Mouse (Mus musculus): Measurements from ENCODE around the gene Nog.

- TF ChIP-seq CTCF (IDR thresholded peaks at IDR 0.05; ENCODE audit: extremely low read depth, insufficient read depth, low read length), result no peak
- no peak for TF ChIP-seq POLR2A (IDR thresholded peaks at IDR 0.05; ENCODE audit: extremely low read depth, insufficient read depth, low read length)
Measured at GRCm38 (mm10) chr11:89319675-89320074, 17.5 kb upstream of the Nog start.
